Mouse (Mus musculus): ENCODE data around the gene Cdca7. TPM values are rescaled to one million over a fixed set of nuclear protein-coding genes. Genes with fewer than 3 reads are reported as not detected.

Cdca7 gene
- 80.7 and 86.1 TPM in 2 replicates for polyA plus RNA-seq (2015; fragmentation: Nextera tagmentation; extraction: Ambion mirVana)

GRCm38 (mm10) chr2:72475797-72476485 lies at the start of gene Cdca7:
TSS of gene Cdca7 (plus strand) at chr2:72476159.

Other genes starting within 250 kb of the Cdca7 start
- gene Map3k20, start 190.5 kb upstream of the Cdca7 start, polyA plus RNA-seq (2015; fragmentation: Nextera tagmentation; extraction: Ambion mirVana): 14.3 and 14.5 TPM in 2 replicates